Mouse (Mus musculus): ENCODE results near the gene Hspa8. TPM values are rescaled to one million over a fixed set of nuclear protein-coding genes. Genes with fewer than 3 reads are reported as not detected.

The Hspa8 gene
- total RNA-seq, 2 experiments from 2014 or later: 2,228 to 2,287 TPM

Other genes with a start within 250 kb of the Hspa8 start
- not detected for gene Gm21915, start 130.4 kb upstream of the Hspa8 start, total RNA-seq (2021)
- gene Clmp, start 115.0 kb upstream of the Hspa8 start, total RNA-seq (2021): 10 to 100 TPM; 20.2 to 34.1 TPM
- gene Bsx, start 73.1 kb downstream of the Hspa8 start, total RNA-seq (2021): under 1 TPM in 1 of 2 experiments, not detected in 1; 0.15 TPM
- gene Jhy, start 163.1 kb downstream of the Hspa8 start, total RNA-seq (2021): 1 to 10 TPM in 1 of 2 experiments, under 1 TPM in 1; 0.57 to 1.6 TPM
- gene Crtam, start 203.6 kb downstream of the Hspa8 start, total RNA-seq (2021): under 1 TPM; 0.10 to 0.29 TPM